Mouse (Mus musculus) G1E (cell line): ENCODE measurements around the gene Vps53.

Experiments
- CTCF ChIP-seq: IDR thresholded peaks from 2 replicates; pipeline ENCODE4 v1.5.1; 2012; ENCODE audit warnings: low read depth, low read length, inconsistent platforms, mixed read lengths
- GATA1 ChIP-seq: IDR thresholded peaks from 2 replicates; pipeline ENCODE4 v1.6.1; 2012; ENCODE audit warnings: borderline replicate concordance, low read length, inconsistent platforms, mixed read lengths
- GATA2 ChIP-seq: IDR thresholded peaks from 2 replicates; pipeline ENCODE4 v1.6.1; 2012; ENCODE audit warnings: low read depth, low read length, inconsistent platforms, borderline replicate concordance
- POLR2AphosphoS5 ChIP-seq: IDR thresholded peaks from 2 replicates; pipeline ENCODE4 v1.6.1; 2012; ENCODE audit warnings: low read depth, low read length, inconsistent platforms; ENCODE audit not compliant: insufficient replicate concordance
- TAL1 ChIP-seq: conservative IDR thresholded peaks from 2 replicates; pipeline ENCODE4 v1.6.1; 2012; ENCODE audit warnings: low read depth, low read length, inconsistent platforms, mixed read lengths

DNA sequence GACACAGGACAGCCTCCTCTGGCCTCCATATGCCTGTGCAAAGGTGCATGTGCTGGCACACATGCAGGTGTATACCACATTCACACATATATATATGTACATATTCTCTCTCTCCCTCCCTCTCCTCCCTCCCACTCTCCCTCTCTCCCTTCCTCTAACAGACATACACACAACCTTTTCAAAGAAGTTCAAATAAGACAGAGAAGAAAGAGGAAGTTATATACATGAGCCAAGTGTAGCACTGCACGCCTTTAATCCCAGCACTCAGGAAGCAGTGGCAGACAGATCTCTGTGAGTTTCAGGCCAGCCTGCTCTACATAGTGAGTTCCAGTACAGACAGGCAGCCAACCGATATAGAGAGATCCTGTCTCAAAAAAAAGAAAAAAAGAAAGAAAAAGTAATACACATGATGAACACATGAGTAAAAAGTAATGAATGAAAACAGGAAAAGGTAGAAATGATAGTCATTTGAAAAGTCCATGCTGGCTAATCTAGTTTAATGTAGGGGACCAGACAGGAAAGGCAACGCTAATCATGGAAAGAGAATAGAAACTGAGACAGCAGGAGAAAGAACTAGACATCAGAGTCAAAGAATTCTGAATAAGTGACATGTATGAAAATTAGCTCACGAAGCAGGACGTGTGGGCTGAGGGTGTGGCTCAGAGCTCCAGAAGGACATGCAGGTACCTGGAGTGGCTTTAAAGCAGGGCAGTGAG, 26.1 kb downstream of the Vps53 start:
- TF ChIP-seq TAL1 (no peak), CTCF (no peak), GATA1 (no peak), POLR2AphosphoS5 (no peak), GATA2 (no peak)
